Mouse (Mus musculus): ENCODE results near the gene H2afj. TPM values are rescaled to one million over a fixed set of nuclear protein-coding genes. Genes with fewer than 3 reads are reported as not detected.

Gene H2afj
- polyA plus RNA-seq, 1 experiment from 2014 or later = 151 TPM

DNA sequence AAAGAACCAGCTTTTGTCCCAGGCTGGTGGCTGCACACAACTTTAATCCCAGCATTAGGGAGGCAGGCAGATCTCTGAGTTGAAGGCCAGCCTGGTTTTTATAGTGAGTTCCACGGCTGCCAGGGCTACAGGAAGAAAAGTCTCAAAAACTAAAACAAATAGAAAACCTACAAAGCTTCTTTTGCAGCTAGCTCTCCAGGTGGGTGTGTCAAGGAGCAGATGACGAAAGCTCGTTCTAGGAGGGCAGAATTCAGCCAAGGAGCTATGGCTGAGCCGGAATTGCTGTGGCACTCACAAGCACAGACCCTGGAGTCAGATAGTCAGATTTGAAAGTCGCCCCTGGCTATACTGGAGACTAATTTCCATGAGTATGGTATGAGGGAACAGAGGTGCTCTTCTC lies 1.2 kb upstream of the H2afj start:
- H3K27ac ChIP-seq (replicated peaks) = peak overlapping the region; percentile 88
- H3K27me3 ChIP-seq = no peaks in the 10 kb centered on the region
- H3K9ac ChIP-seq = no peak overlapping the region
- no peaks in the 10 kb centered on the region for H3K9me3 ChIP-seq (replicated peaks)
- H3K36me3 ChIP-seq = no peaks in the 10 kb centered on the region
- H3K4me1 ChIP-seq = peaks cover 38% of the 10 kb centered on the region
- peak overlapping the region; percentile 95 for H3K4me2 ChIP-seq (replicated peaks)
- ATAC-seq (ENCODE audit: insufficient number of reproducible peaks, low FRiP score, low TSS enrichment, low read depth) = no peak
- no peak overlapping the region; the same call in 1 of the 2 replicates for H3K4me3 ChIP-seq (replicated peaks)
- WGBS = 52% methylated on average over 5 of the region's 5 CpGs

- Histone ChIP-seq H3K36me3 (peaks cover 6% of the 10 kb centered on the region; the same call in 1 of the 2 replicates), H3K4me3 (replicated peaks) (peak overlapping the region; percentile 97), H3K27ac (replicated peaks) (peak overlapping the region; percentile 88), H3K9ac (no peak overlapping the region), H3K4me2 (replicated peaks) (peak overlapping the region; percentile 95), H3K9me3 (replicated peaks) (no peaks in the 10 kb centered on the region), H3K4me1 (peaks cover 38% of the 10 kb centered on the region), H3K27me3 (no peaks in the 10 kb centered on the region)
- ATAC-seq (ENCODE audit: insufficient number of reproducible peaks, low FRiP score, low TSS enrichment, low read depth) = no peak
- 25% methylated on average over 17 of the region's 18 CpGs for WGBS
Measured at GRCm38 (mm10) chr6:136807395-136808013, 540 bp upstream of the H2afj start.

DNA sequence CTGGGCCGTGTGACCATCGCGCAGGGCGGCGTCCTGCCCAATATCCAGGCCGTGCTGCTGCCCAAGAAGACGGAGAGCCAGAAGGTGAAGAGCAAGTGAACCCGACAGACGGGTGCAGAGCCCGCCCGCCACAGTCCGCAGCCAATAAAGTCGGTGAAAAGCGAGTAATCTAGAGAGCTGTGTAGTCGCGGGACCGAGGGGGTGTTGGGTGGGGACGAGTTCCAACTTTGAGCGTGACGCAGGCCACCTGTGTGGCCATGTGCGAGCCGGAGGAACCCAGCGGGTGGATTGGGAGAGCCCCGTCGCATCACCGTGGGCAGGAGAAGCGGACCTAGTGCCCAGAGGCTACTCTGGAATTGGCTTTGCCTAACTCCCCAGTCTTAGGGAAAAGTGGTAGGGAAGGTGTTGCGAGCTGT lies 595 bp downstream of the H2afj start:
- peaks cover 14% of the 10 kb centered on the region for H3K36me3 ChIP-seq
- no peaks in the 10 kb centered on the region for H3K9me3 ChIP-seq (replicated peaks)
- H3K4me2 ChIP-seq (replicated peaks) = peak overlapping the region; percentile 95
- peak overlapping the region; percentile 58 for H3K9ac ChIP-seq
- H3K27ac ChIP-seq (replicated peaks) = peak overlapping the region; percentile 80
- whole genome bisulfite sequencing = under 1% methylated on average over 28 of the region's 28 CpGs
- ATAC-seq (ENCODE audit: insufficient number of reproducible peaks, low FRiP score, low TSS enrichment, low read depth) = no peak
- no peaks in the 10 kb centered on the region for H3K27me3 ChIP-seq
- H3K4me1 ChIP-seq = peaks cover 33% of the 10 kb centered on the region
- H3K4me3 ChIP-seq (replicated peaks) = peak overlapping the region; percentile 97

DNA sequence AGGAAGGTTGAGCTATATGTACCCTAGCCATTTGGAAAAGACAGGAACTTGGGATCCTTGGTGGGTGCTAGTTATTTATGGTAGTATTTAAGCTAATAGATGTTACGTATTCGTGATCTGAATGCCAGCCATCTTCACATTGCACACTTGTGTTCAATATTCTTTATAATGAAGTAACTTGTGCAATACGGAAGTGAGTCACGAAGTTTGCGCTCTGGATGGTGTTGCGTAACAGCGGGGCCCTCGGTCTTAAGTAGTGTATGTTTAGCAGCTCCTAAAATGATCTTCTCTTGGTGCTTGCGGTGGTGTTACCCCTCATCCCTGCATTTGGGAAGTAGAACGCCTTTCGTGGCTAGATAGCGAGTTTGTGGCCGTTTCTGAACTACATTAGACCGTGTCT lies 1.0 kb downstream of the H2afj start:
- Histone ChIP-seq H3K36me3 (peaks cover 18% of the 10 kb centered on the region), H3K4me3 (replicated peaks) (peak overlapping the region; percentile 97), H3K4me1 (peaks cover 33% of the 10 kb centered on the region), H3K9me3 (replicated peaks) (no peaks in the 10 kb centered on the region), H3K27ac (replicated peaks) (peak overlapping the region; percentile 80), H3K4me2 (replicated peaks) (peak overlapping the region; percentile 95), H3K27me3 (no peaks in the 10 kb centered on the region), H3K9ac (peak overlapping the region; percentile 58; the same call in 1 of the 2 replicates)
- ATAC-seq (ENCODE audit: insufficient number of reproducible peaks, low FRiP score, low TSS enrichment, low read depth) = no peak
- 24% methylated on average over 14 of the region's 14 CpGs for WGBS

DNA sequence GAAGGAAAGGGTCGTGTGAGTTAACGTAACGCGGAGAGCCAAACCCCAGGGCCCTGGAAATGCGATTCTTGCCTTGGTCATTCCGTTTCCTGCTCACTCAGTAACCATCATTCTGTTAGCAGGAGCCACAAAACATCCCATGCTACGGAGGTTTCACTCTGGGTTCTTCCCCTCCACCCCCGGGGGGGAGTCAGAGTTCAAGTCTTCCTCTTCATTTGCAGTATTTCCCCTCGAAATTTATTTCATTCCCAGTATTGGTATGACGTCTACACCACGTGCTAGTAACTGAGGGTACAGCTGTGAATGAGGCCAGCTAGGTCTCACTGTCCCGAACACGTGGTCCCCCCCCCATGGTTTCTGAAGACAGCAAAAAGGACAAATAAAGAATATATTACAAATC lies 1.6 kb downstream of the H2afj start:
- Histone ChIP-seq H3K36me3 (peaks cover 24% of the 10 kb centered on the region), H3K4me1 (peaks cover 33% of the 10 kb centered on the region), H3K27me3 (no peaks in the 10 kb centered on the region), H3K9ac (no peak overlapping the region), H3K4me2 (replicated peaks) (peak overlapping the region; percentile 95), H3K9me3 (replicated peaks) (no peaks in the 10 kb centered on the region), H3K27ac (replicated peaks) (no peak overlapping the region), H3K4me3 (replicated peaks) (peak overlapping the region; percentile 97)
- ATAC-seq (ENCODE audit: insufficient number of reproducible peaks, low FRiP score, low TSS enrichment, low read depth) = no peak
- 66% methylated on average over 13 of the region's 13 CpGs for WGBS

- ATAC-seq (ENCODE audit: insufficient number of reproducible peaks, low FRiP score, low TSS enrichment, low read depth) = no peak
- Histone ChIP-seq H3K4me2 (replicated peaks) (no peak overlapping the region), H3K27ac (replicated peaks) (no peak overlapping the region), H3K36me3 (peaks cover 37% of the 10 kb centered on the region), H3K9me3 (replicated peaks) (no peaks in the 10 kb centered on the region), H3K4me3 (replicated peaks) (no peak overlapping the region), H3K9ac (no peak overlapping the region), H3K27me3 (no peaks in the 10 kb centered on the region), H3K4me1 (peaks cover 33% of the 10 kb centered on the region)
- WGBS = 80% methylated on average over 10 of the region's 10 CpGs
Measured at GRCm38 (mm10) chr6:136811196-136811595, 3.2 kb downstream of the H2afj start.

DNA sequence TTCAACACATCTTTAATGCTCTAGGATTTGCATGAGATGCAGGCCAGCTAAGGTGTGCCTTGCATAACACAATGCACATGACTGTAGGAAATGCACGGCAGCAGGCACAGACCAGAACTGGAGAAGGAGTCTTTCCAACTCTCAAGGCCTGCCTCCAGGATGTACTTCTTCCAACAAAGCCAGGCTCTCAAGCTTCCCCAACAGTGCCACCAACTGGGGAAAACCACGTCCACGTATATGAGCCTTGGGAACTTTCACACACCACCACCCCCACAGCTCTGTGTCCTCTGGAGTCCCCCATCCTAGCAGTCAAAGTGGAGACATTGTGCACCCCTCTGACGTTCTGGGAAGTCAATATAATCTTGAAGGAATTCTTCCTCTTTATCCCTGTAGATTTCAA lies 5.1 kb downstream of the H2afj start:
- no peaks in the 10 kb centered on the region for H3K9me3 ChIP-seq (replicated peaks)
- H3K36me3 ChIP-seq = peaks cover 55% of the 10 kb centered on the region
- H3K4me2 ChIP-seq (replicated peaks) = no peak overlapping the region
- no peaks in the 10 kb centered on the region for H3K27me3 ChIP-seq
- H3K9ac ChIP-seq = no peak overlapping the region
- 42% methylated on average over 4 of the region's 4 CpGs for WGBS
- no peak for ATAC-seq (ENCODE audit: insufficient number of reproducible peaks, low FRiP score, low TSS enrichment, low read depth)
- peaks cover 18% of the 10 kb centered on the region for H3K4me1 ChIP-seq
- 0 out of 2 replicates have a peak overlapping the region, but pooled peaks have one; percentile 22 for H3K27ac ChIP-seq (replicated peaks)
- H3K4me3 ChIP-seq (replicated peaks) = no peak overlapping the region

- H3K9ac ChIP-seq = no peak overlapping the region
- H3K27me3 ChIP-seq = no peaks in the 10 kb centered on the region
- no peak overlapping the region for H3K4me3 ChIP-seq (replicated peaks)
- peaks cover 75% of the 10 kb centered on the region for H3K36me3 ChIP-seq
- 92% methylated on average over 7 of the region's 7 CpGs for WGBS
- ATAC-seq (ENCODE audit: insufficient number of reproducible peaks, low FRiP score, low TSS enrichment, low read depth) = no peak
- H3K4me2 ChIP-seq (replicated peaks) = no peak overlapping the region
- no peaks in the 10 kb centered on the region for H3K9me3 ChIP-seq (replicated peaks)
- H3K4me1 ChIP-seq = peaks cover 2% of the 10 kb centered on the region; the same call in 1 of the 2 replicates
- H3K27ac ChIP-seq (replicated peaks) = no peak overlapping the region
Measured at GRCm38 (mm10) chr6:136815381-136815780, 7.3 kb downstream of the H2afj start.

DNA sequence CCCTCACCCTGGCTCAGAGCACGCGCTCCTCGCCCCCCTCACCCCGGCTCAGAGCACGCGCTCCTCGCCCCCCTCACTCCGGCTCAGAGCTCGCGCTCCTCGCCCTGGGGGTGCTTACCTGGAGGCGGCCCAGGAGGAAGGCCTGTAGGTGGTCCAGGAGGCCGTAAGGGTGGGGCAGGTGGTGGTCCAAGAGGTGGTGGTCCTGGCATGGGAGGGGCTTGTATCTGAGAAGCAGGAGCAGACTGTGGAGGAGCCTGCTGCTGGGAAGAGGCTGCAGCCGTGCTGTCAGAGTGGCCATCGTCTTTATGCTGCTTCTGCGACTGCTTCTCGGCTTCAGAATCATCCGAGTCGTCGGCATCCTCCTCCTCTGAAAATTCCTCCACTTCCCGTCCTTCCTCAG lies 8.8 kb downstream of the H2afj start:
- 91% methylated on average over 21 of the region's 21 CpGs for WGBS
- Histone ChIP-seq H3K4me2 (replicated peaks) (no peak overlapping the region), H3K9ac (no peak overlapping the region), H3K27ac (replicated peaks) (no peak overlapping the region), H3K36me3 (peaks cover 89% of the 10 kb centered on the region), H3K4me1 (no peaks in the 10 kb centered on the region), H3K27me3 (no peaks in the 10 kb centered on the region), H3K9me3 (replicated peaks) (no peaks in the 10 kb centered on the region), H3K4me3 (replicated peaks) (no peak overlapping the region)
- ATAC-seq (ENCODE audit: insufficient number of reproducible peaks, low FRiP score, low TSS enrichment, low read depth) = no peak

GRCm38 (mm10) chr6:136817549-136817948 lies 9.5 kb downstream of the H2afj start:
- no peaks in the 10 kb centered on the region for H3K4me1 ChIP-seq
- no peaks in the 10 kb centered on the region for H3K27me3 ChIP-seq
- no peak for ATAC-seq (ENCODE audit: insufficient number of reproducible peaks, low FRiP score, low TSS enrichment, low read depth)
- no peak overlapping the region for H3K9ac ChIP-seq
- H3K9me3 ChIP-seq (replicated peaks) = no peaks in the 10 kb centered on the region
- H3K27ac ChIP-seq (replicated peaks) = no peak overlapping the region
- 95% methylated on average over 3 of the region's 3 CpGs for WGBS
- H3K4me2 ChIP-seq (replicated peaks) = no peak overlapping the region
- H3K36me3 ChIP-seq = peaks cover 91% of the 10 kb centered on the region
- no peak overlapping the region for H3K4me3 ChIP-seq (replicated peaks)

DNA sequence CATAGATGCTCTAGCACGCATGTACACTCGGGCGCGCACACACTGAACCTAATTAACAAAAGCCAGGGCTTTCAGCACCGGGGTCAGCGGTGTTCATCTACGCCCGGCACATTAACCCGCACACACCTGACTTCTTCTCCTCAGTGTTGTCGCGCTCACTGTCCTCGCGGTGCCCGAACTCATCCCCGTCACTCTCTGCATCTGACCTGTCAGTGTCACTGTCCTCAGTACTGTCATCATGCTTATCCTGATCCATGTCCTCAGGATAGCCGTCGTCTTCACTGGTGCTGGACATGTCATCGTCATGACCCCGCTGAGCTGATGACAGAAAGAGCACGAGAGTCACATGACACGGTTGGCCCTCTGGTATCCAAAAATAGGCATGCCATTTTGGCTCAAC lies 12.3 kb downstream of the H2afj start:
- Histone ChIP-seq H3K4me1 (no peaks in the 10 kb centered on the region), H3K9ac (no peak overlapping the region), H3K4me3 (replicated peaks) (no peak overlapping the region), H3K27me3 (no peaks in the 10 kb centered on the region), H3K27ac (replicated peaks) (no peak overlapping the region), H3K4me2 (replicated peaks) (no peak overlapping the region), H3K9me3 (replicated peaks) (no peaks in the 10 kb centered on the region), H3K36me3 (peaks cover 89% of the 10 kb centered on the region)
- no peak for ATAC-seq (ENCODE audit: insufficient number of reproducible peaks, low FRiP score, low TSS enrichment, low read depth)
- WGBS = 94% methylated on average over 21 of the region's 21 CpGs

DNA sequence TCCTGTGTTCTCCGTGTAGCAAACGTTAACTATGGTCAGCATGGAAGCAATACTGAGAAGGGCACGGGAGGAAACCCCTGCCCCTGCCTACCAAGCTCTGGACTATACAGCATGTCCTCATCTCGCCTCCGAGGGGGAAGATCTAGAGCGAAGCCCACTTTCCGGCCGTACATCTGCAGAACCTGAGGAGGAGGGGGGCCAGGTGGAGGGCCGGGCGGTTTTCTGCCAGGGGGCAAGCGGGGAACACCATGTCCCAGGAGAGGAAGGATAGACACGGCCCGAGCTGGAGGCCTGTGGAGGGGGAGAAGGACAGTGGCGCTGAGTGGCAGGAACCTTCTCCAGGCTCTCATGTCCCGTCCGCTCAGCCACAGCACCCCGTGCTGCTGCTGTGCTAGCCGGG lies 13.0 kb downstream of the H2afj start:
- Histone ChIP-seq H3K4me1 (no peaks in the 10 kb centered on the region), H3K36me3 (peaks cover 84% of the 10 kb centered on the region), H3K9me3 (replicated peaks) (no peaks in the 10 kb centered on the region)

More for the DNA sequence above, 13.0 kb downstream of the H2afj start:
- ATAC-seq (ENCODE audit: insufficient number of reproducible peaks, low FRiP score, low TSS enrichment, low read depth) = no peak
- no peak overlapping the region for H3K27ac ChIP-seq (replicated peaks)
- no peak overlapping the region for H3K4me2 ChIP-seq (replicated peaks)
- H3K9ac ChIP-seq = no peak overlapping the region
- no peak overlapping the region for H3K4me3 ChIP-seq (replicated peaks)
- no peaks in the 10 kb centered on the region for H3K27me3 ChIP-seq
- 88% methylated on average over 18 of the region's 18 CpGs for WGBS

Data from embryonic facial prominence, embryonic 15.5 days (tissue).